Mouse (Mus musculus): ENCODE measurements around the gene Rsph6a. TPM values are rescaled to one million over a fixed set of nuclear protein-coding genes. Genes with fewer than 3 reads are reported as not detected.
"Not testable (repeated sequence)": the region's sequence is repeated elsewhere in the genome, so short reads cannot be mapped to it uniquely, and the experiment has no call there.

Rsph6a gene
- total and polyA plus RNA-seq, 2 experiments from 2014 or later: 0.44 TPM; not detected in 1

DNA sequence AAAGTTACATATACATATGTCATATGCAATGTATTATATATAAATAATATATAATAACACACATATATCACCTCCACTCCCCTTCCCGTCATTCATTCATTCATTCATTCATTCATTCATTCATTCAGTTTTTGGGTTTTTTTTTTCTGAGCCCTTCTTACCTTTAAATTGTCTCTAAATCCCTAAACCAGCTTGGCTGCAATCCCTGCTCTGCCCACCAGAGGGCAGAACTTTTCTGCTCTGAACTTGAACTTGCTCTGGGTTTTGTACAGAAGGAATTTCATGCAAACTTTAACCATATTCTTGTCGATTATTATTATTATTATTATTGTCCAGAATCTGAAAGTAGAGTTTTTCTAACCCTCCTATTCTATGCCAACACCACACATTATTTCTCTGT lies 14.2 kb downstream of the Rsph6a start:
- Histone ChIP-seq H3K9me3 (ENCODE audit: low read length) (no peaks in the 10 kb centered on the region), H3K36me3 (ENCODE audit: insufficient read depth, low read length) (no peaks in the 10 kb centered on the region), H3K27ac (no peak overlapping the region), H3K4me2 (ENCODE audit: low read depth, low read length) (no peak overlapping the region), H3K9ac (replicated peaks; ENCODE audit: low read length) (no peak overlapping the region), H3K4me3 (ENCODE audit: low read length) (no peak overlapping the region), H3K4me1 (ENCODE audit: insufficient read depth, low read length) (no peaks in the 10 kb centered on the region), H3K27me3 (ENCODE audit: insufficient read depth, low read length) (peaks cover 13% of the 10 kb centered on the region)
- 4% methylated on average over 2 of the region's 2 CpGs for WGBS
- peak; percentile 84 for TF ChIP-seq CTCF (IDR thresholded peaks at IDR 0.05; ENCODE audit: low read depth)
- no peak for ATAC-seq
- DNase-seq (ENCODE audit: low spot score): peak; percentile 81

GRCm38 (mm10) chr7:19069500-19069899 lies 15.0 kb downstream of the Rsph6a start:
- DNase-seq (ENCODE audit: low spot score) (peak; percentile 44), ATAC-seq (no peak)
- WGBS: 52% methylated on average over 3 of the region's 3 CpGs

GRCm38 (mm10) chr7:19071024-19071423 lies 16.5 kb downstream of the Rsph6a start:
- H3K9me3 ChIP-seq (ENCODE audit: low read length); ATAC-seq; DNase-seq (ENCODE audit: low spot score); H3K36me3 ChIP-seq (ENCODE audit: insufficient read depth, low read length); H3K9ac ChIP-seq (replicated peaks; ENCODE audit: low read length); H3K4me1 ChIP-seq (ENCODE audit: insufficient read depth, low read length); H3K4me2 ChIP-seq (ENCODE audit: low read depth, low read length); H3K27me3 ChIP-seq (ENCODE audit: insufficient read depth, low read length); H3K27ac ChIP-seq; H3K4me3 ChIP-seq (ENCODE audit: low read length): not testable (repeated sequence)
- peak; percentile 29 for TF ChIP-seq CTCF (IDR thresholded peaks at IDR 0.05; ENCODE audit: low read depth)
- WGBS: 55% methylated on average over 3 of the region's 3 CpGs

More at GRCm38 (mm10) chr7:19069500-19069899, 15.0 kb downstream of the Rsph6a start:
- peak; percentile 62 for TF ChIP-seq CTCF (IDR thresholded peaks at IDR 0.05; ENCODE audit: low read depth)
- Histone ChIP-seq H3K4me2 (ENCODE audit: low read depth, low read length) (no peak overlapping the region), H3K4me3 (ENCODE audit: low read length) (no peak overlapping the region), H3K4me1 (ENCODE audit: insufficient read depth, low read length) (no peaks in the 10 kb centered on the region), H3K27me3 (ENCODE audit: insufficient read depth, low read length) (peaks cover 13% of the 10 kb centered on the region), H3K9me3 (ENCODE audit: low read length) (no peaks in the 10 kb centered on the region), H3K9ac (replicated peaks; ENCODE audit: low read length) (no peak overlapping the region), H3K27ac (no peak overlapping the region), H3K36me3 (ENCODE audit: insufficient read depth, low read length) (no peaks in the 10 kb centered on the region)

- no peak overlapping the region for H3K9ac ChIP-seq (replicated peaks; ENCODE audit: low read length)
- no peak for DNase-seq (ENCODE audit: low spot score)
- H3K4me1 ChIP-seq (ENCODE audit: insufficient read depth, low read length): peaks cover 11% of the 10 kb centered on the region
- no peaks in the 10 kb centered on the region for H3K27me3 ChIP-seq (ENCODE audit: insufficient read depth, low read length)
- H3K4me3 ChIP-seq (ENCODE audit: low read length): no peak overlapping the region
- no peak overlapping the region for H3K27ac ChIP-seq
- 81% methylated on average over 9 of the region's 9 CpGs for WGBS
- H3K36me3 ChIP-seq (ENCODE audit: insufficient read depth, low read length): peaks cover 6% of the 10 kb centered on the region; the same call in 1 of the 2 replicates
- H3K9me3 ChIP-seq (ENCODE audit: low read length): no peaks in the 10 kb centered on the region
- TF ChIP-seq CTCF (IDR thresholded peaks at IDR 0.05; ENCODE audit: low read depth): peak; percentile 68
- no peak overlapping the region for H3K4me2 ChIP-seq (ENCODE audit: low read depth, low read length)
- ATAC-seq: no peak
Measured at GRCm38 (mm10) chr7:19073504-19073903, 19.0 kb downstream of the Rsph6a start.

DNA sequence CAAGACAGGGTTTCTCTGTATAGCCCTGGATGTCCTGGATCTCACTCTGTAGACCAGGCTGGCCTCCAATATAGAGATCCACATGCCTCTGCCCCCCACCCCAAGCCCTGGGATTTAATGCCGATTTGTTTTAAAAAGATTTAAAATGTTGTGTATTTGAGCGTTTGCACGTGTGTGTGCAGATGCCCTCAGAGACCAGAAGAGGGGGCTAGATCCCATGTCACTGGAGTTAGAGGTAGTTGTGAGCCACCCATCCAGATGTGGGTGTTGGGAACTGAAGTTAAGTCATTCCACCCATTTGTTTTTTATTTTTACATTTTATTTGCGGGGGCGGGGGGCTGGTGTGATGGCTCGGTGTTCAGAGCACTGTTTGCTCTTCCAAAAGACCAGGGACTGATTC lies 20.0 kb downstream of the Rsph6a start:
- peaks cover 11% of the 10 kb centered on the region; the same call in 1 of the 2 replicates for H3K36me3 ChIP-seq (ENCODE audit: insufficient read depth, low read length)
- H3K4me1 ChIP-seq (ENCODE audit: insufficient read depth, low read length): peaks cover 11% of the 10 kb centered on the region
- no peaks in the 10 kb centered on the region for H3K27me3 ChIP-seq (ENCODE audit: insufficient read depth, low read length)
- no peak overlapping the region for H3K4me2 ChIP-seq (ENCODE audit: low read depth, low read length)
- no peak overlapping the region for H3K9ac ChIP-seq (replicated peaks; ENCODE audit: low read length)
- H3K4me3 ChIP-seq (ENCODE audit: low read length): no peak overlapping the region
- no peak for ATAC-seq
- TF ChIP-seq CTCF (IDR thresholded peaks at IDR 0.05; ENCODE audit: low read depth): no peak; the same call in 1 of the 2 replicates
- WGBS: 94% methylated on average over 6 of the region's 6 CpGs
- H3K27ac ChIP-seq: no peak overlapping the region
- no peaks in the 10 kb centered on the region for H3K9me3 ChIP-seq (ENCODE audit: low read length)
- no peak for DNase-seq (ENCODE audit: low spot score)

DNA sequence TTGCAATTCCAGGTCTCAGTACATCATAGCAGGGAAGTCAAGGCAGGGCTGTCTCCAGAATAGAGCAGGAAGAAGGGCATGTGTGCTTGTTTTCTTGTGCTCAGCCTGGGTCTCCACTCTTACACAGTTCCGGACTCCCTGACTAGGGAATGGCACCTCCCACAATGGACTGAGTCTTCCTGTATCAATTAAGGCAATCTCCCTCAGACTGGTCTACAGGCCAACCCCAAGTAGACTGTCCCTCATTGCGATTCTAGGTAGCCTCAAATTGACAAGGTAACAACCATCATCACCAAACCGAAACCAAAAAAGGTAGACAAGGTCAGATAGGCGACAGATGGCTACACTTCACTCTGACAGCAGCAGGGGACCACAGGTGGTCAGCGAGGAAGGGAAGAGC lies 20.7 kb downstream of the Rsph6a start:
- DNase-seq (ENCODE audit: low spot score) (no peak), ATAC-seq (no peak)
- no peaks in the 10 kb centered on the region for H3K9me3 ChIP-seq (ENCODE audit: low read length)
- H3K4me3 ChIP-seq (ENCODE audit: low read length): peak overlapping the region; percentile 100
- no peaks in the 10 kb centered on the region for H3K27me3 ChIP-seq (ENCODE audit: insufficient read depth, low read length)
- peak overlapping the region; percentile 37; the same call in 1 of the 2 replicates for H3K9ac ChIP-seq (replicated peaks; ENCODE audit: low read length)
- peaks cover 11% of the 10 kb centered on the region for H3K4me1 ChIP-seq (ENCODE audit: insufficient read depth, low read length)
- peaks cover 19% of the 10 kb centered on the region for H3K36me3 ChIP-seq (ENCODE audit: insufficient read depth, low read length)
- peak overlapping the region; percentile 86 for H3K4me2 ChIP-seq (ENCODE audit: low read depth, low read length)
- WGBS: 52% methylated on average over 5 of the region's 5 CpGs
- peak overlapping the region; percentile 66; the same call in 1 of the 2 replicates for H3K27ac ChIP-seq
- 0 out of 2 replicates have a peak, but pooled peaks have one; percentile 3 for TF ChIP-seq CTCF (IDR thresholded peaks at IDR 0.05; ENCODE audit: low read depth)

All from hindbrain, postnatal 0 days (tissue).